Mouse (Mus musculus) cerebellum, postnatal 36 days (tissue): ENCODE measurements around the gene Sorbs1.
A peak's percentile ranks its signal among the peaks of the same experiment; 100 is the strongest.

ENCODE experiments used
- DNase-seq, 2 experiments: peaks; one replicate each; pipeline ENCODE4 v3.0.0; 2021 to 2022; ENCODE audit warnings: mixed read lengths in 2 of 2

Sorbs1 gene

GRCm38 (mm10) chr19:40435797-40436196, 77.8 kb downstream of the Sorbs1 start:
- DNase-seq: no peak

- DNase-seq: no peak
Measured at GRCm38 (mm10) chr19:40435045-40435444, 78.5 kb downstream of the Sorbs1 start.

DNA sequence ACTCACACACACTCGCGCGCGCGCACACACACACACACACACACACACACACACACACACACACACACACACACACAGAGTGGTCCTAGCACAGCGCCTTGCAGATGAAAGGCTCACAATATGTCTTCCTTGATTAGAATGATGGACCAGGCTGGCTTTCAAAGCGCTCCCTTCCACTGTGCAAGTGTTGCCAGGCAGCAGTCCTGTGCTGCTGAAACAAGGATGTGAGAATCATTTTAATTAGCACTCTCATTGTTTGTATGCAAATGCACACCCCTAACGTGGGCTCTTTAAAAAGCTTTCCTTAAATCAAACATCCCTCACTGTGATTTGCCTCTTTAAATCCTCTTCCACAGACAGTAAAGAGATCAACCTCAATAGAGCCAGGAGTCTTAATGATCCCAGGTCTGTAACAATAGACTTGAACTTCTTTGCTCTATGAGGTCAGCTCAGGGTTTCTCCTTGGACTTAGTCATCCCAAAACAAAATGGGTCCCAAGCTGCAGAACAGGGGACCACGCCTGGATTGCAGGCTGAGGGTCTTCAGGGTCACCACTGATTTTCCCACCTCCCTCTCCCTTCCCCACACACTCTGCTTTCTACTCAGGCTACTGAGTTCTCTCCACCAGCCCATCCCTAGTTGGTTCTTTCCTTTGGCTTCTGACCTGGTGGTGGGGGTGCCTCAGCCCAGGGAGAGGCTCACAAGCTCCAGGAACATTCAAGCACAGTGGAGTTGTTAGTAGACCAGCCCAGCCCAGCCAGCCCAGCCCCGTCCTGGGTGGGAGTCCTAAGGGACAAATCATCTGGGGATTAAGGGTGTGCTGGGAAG, 79.3 kb downstream of the Sorbs1 start:
- no peak for DNase-seq

DNA sequence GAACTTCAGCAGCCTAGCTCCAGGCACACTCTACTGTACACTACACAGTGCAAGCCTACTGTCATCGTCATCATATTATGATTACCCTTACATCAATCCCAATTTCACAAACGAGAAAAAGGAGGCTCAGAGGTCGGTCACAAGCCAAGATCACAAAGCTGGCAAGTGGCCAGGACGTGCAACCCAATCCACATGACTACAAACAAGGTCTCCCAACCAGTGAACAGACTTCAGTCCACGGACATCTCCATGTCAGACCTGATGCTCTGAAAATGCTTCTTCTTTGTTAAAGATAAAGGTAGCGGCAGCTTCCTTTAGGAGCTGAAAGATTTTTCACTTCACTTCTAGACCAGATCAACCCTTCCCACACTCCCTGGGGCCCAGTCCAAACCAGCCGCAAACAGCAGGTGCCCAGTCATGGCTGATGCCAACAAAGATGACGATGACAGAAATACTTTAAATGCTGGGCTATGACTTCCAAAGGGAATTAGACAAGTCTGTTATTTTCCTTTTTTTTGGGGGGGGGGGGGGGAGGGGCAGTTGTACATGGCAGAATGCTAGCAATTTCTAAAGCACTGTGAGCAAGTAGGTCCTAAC, 80.2 kb downstream of the Sorbs1 start:
- peak in 1 of 2 experiments; percentile 17 for DNase-seq

DNA sequence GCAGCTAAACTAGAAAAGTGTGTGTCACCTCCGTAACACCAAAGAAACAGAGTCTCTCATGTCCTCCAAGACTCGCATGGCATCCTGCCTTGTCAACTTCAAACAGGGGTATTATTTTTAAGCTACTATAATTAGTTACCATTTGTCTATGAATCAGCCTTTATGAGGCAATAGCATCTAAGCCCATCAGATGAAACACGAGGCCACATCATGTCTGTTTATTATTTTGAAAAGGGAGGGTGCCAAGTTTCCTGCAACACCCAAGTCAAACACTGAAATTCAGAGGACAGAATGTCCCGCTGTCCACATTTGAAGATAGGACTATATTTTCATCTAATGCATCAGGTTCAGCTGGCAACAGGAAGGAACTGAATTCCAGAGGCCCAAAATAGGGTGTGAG, 81.6 kb downstream of the Sorbs1 start:
- no peak for DNase-seq

- DNase-seq: no peak
Measured at GRCm38 (mm10) chr19:40429572-40429971, 84.0 kb downstream of the Sorbs1 start.

DNA sequence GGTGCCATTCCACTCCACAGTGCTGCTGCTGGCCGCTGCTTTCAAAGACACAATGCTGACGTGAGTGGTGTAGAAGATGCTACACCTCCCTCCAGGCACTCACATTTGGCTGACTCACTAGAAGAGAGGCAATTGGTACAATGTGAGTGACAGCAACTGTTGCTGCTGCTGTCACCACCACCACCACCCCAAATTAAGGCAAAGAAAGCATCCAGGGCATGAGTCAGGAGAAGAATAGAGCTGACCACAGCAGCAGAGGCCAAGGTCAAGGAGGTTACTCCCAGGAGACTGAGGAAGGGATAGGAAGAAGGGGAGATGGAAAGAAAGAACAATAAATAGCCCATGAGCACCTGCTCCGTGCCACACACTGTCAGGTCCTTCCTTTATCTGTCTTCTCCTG, 84.4 kb downstream of the Sorbs1 start:
- no peak for DNase-seq

GRCm38 (mm10) chr19:40426103-40426960, 87.2 kb downstream of the Sorbs1 start:
- no peak for DNase-seq

GRCm38 (mm10) chr19:40425326-40425725, 88.3 kb downstream of the Sorbs1 start:
- no peak for DNase-seq

- DNase-seq: no peak
Measured at GRCm38 (mm10) chr19:40421037-40421436, 92.5 kb downstream of the Sorbs1 start.

- DNase-seq: no peak
Measured at GRCm38 (mm10) chr19:40419315-40419714, 94.3 kb downstream of the Sorbs1 start.

DNA sequence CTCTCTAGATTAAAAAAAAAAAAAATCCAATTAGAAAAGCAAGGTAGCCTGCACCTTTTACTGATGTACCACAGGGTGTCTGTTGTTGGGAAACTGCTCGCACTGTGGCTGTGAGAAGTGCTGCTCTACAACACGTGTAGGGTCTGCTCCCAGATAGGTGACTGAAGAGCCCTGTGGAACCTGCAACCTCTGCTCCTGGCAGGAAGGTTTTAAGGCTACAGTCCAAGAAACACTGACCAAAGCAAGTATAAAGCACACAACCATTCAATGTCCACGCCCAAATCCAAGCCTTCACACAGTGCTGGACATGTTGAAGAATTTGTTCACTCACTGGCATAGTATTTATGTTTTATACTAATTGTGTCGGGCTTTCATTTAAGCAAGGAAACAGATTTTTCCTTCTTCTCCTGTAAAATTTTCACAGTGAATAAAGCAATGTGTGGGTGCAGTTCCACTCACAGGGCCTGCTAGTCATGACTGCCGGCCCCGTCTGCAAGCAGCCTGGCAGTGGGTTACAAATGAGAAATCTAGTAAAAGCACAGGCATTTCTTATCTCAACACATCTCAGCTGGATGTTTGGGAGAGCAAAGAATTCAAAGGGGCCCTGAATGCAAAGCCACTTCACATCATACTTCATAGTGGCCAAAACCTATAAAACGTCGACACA, 96.3 kb downstream of the Sorbs1 start:
- no peak for DNase-seq

GRCm38 (mm10) chr19:40415725-40416124, 97.9 kb downstream of the Sorbs1 start:
- no peak for DNase-seq

GRCm38 (mm10) chr19:40414798-40415475, 98.6 kb downstream of the Sorbs1 start:
- no peak for DNase-seq

DNA sequence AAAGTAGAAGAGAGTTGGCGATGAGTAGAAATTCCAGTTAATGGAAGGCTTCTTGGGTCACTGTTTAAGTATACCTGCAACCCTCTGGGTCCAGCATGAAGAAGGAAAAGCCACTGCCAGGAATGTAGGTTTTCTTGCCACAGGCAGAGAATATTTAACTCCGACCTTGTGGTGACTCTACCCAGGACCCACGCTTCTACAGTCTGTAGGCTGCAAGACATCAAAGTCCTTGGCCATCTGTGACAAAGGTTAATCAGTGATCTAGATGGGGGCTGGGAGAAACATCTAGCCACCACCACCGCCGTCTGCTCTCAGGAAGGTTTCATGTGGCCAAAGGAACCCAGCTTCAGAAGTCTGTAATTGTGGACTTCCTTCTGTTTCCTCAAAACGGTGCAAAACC, 99.2 kb downstream of the Sorbs1 start:
- DNase-seq: no peak

DNA sequence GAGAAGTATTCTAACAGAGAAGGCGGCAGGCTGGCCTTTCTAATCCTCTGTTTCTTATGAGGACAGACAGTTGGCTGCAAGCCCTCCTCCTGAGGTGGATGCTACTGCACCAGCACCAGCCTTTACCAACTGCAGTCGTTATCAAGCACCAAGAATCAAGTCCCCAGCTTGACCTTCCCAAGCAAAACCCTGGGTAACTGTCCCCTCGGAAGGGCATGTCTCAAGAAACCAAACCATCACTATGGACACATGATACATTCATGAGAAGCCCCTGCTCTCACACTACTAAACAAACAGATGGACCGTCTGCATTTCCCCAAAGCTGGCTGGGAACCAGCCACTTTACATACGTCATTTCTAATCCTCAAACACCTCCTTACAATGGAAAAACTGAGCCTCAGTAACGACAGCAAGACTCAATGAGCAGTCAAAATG, 102.2 kb downstream of the Sorbs1 start:
- DNase-seq: peak; percentile 51 to 55

DNA sequence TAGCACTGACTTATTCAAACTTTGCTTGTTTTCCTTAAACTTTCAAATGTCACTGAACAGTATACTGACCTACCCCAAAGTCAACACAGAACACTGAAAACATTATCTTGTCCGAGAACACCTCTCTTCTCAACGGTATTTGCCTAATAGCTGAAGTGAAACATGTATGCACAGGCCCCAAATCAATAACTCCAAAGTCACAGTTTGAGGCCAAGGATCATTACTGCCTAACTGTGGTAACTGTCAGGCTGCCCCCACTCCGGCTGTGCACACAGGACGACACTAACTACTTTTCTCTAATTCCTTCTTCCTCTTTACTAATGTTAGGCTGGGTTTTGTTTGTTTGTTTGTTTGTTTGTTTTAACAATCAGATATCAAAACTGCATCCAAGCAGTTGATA, 103.1 kb downstream of the Sorbs1 start:
- DNase-seq: no peak

- DNase-seq: peak; percentile 67 to 71
Measured at GRCm38 (mm10) chr19:40410109-40410508, 103.5 kb downstream of the Sorbs1 start.

- no peak for DNase-seq
Measured at GRCm38 (mm10) chr19:40409500-40410035, 104.0 kb downstream of the Sorbs1 start.

DNA sequence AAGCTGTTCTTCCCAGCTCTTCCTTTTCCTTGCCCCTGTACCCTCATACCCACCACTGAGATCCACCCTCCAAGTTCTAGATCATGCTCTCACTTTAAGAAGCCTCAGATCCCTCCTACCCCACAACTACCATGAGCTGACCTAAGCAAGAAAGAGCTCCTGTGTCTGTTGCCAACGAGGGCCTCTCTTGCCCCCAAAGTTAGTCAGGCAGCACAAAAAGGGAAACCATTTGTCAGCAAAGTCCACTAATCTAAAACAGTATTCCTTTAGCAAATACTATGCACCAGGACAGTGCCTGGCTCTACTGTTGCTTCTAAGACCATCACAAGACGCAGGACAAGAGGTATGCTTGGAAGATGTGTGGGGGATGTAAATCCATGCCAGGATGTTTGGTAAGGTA, 106.4 kb downstream of the Sorbs1 start:
- DNase-seq: no peak

GRCm38 (mm10) chr19:40406661-40407060, 106.9 kb downstream of the Sorbs1 start:
- no peak for DNase-seq

GRCm38 (mm10) chr19:40405808-40406207, 107.8 kb downstream of the Sorbs1 start:
- DNase-seq: no peak
